26 mouse cellular contexts compared by ENCODE assay signal in the genomic region with DNA sequence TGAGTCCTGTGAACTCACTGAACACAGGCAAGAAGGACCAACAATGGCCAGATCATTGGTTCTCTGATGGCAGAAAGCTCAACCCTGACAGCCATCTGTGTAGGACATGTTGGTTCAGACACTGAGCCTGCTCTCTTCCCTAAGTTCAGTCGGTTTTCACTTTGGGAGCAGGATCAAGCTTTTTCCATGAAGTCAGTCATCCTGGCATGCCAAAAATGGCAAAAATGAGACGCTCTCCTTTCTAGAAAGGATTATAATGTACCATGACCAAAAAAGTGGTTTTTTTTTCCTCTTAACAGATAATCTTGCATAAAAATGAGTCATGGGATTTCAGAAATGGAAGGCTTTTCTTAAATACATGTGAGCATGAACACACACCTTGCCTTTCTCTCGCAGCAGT.
DNase-seq lines count a peak whose midpoint lies in the region; ATAC-seq and TF ChIP-seq lines count a peak whose summit lies in the region.
"Had no signal": no experiment of that assay in that cellular context is flagged by ENCODE, and none has a peak within 500 bp of the region (broad histone marks: within the 10 kb centered on the region; RNA-seq: fewer than 3 reads in every experiment).

No protein-coding gene starts in this region.

- H3K4me2 ChIP-seq in kidney, postnatal 0 days (ENCODE audit: low read length) = no peak overlapping the region
- H3K4me2 ChIP-seq: embryonic facial prominence, embryonic 12.5 days; forebrain, embryonic 15.5 days; heart, embryonic 11.5 days; liver, embryonic 11.5 days; midbrain, embryonic 12.5 days had no signal

- no peak for TF ChIP-seq POLR2A in embryonic fibroblast, embryonic 13.5 days (IDR thresholded peaks at IDR 0.05; ENCODE audit: low read depth, low read length)

- TF ChIP-seq CTCF in gastrocnemius, adult 2 months (IDR thresholded peaks at IDR 0.05) = no peak
- TF ChIP-seq CTCF in kidney, postnatal 0 days (IDR thresholded peaks at IDR 0.05; ENCODE audit: low read depth) = no peak
- TF ChIP-seq CTCF in embryonic fibroblast, embryonic 13.5 days (IDR thresholded peaks at IDR 0.05; ENCODE audit: borderline replicate concordance, insufficient read depth, low read length) = no peak

- peaks cover 27% of the 10 kb centered on the region for H3K4me1 ChIP-seq in kidney, postnatal 0 days (replicated peaks; ENCODE audit: insufficient read depth, low read length)
- peaks cover 20% of the 10 kb centered on the region for H3K4me1 ChIP-seq in embryonic fibroblast, embryonic 13.5 days (ENCODE audit: control insufficient read depth, insufficient read depth, low read length)
- H3K4me1 ChIP-seq: embryonic facial prominence, embryonic 12.5 days; forebrain, embryonic 15.5 days; hindbrain, embryonic 10.5 days; midbrain, embryonic 12.5 days had no signal

- peak overlapping the region; percentile 67 for H3K27ac ChIP-seq in gastrocnemius, adult 2 months
- H3K27ac ChIP-seq in kidney, postnatal 0 days = peak overlapping the region; percentile 72; the same call in 1 of the 2 replicates
- H3K27ac ChIP-seq in embryonic fibroblast, embryonic 13.5 days (ENCODE audit: insufficient read depth, low read length) = peak overlapping the region; percentile 98
- H3K27ac ChIP-seq: embryonic facial prominence, embryonic 12.5 days; forebrain, embryonic 15.5 days; hindbrain, embryonic 10.5 days; midbrain, embryonic 12.5 days had no signal

- DNase-seq in gastrocnemius, adult 2 months = no peak
- DNase-seq in gastrocnemius, postnatal 25 days = no peak
- DNase-seq in kidney, postnatal 0 days (ENCODE audit: low spot score) = no peak
- DNase-seq in kidney, postnatal 4 days = no peak
- peak; percentile 59 for DNase-seq in 3T3-L1 (ENCODE audit: low read depth, low spot score)
- no peak for DNase-seq in thymus, postnatal 4 days
- DNase-seq: adrenal gland, adult 8-10 months; B cell, adult 2 months; cerebellum, adult 11-12 months; cerebellum, postnatal 10 days; heart, postnatal 10 days; kidney, adult 11 months; kidney, postnatal 10 days; liver, postnatal 0 days; lung, postnatal 10 days had no signal

- intact Hi-C loops in gastrocnemius, adult 2 months (cut with DNase I) = no loop called here

- WGBS in kidney, postnatal 0 days = 84% methylated on average over 3 of the region's 3 CpGs

- no peaks in the 10 kb centered on the region for H3K9me3 ChIP-seq in kidney, postnatal 0 days (replicated peaks; ENCODE audit: low read length)
- H3K9me3 ChIP-seq: embryonic facial prominence, embryonic 12.5 days; forebrain, embryonic 15.5 days; G1E; hindbrain, embryonic 10.5 days; midbrain, embryonic 12.5 days had no signal

- no peak overlapping the region for H3K4me3 ChIP-seq in gastrocnemius, adult 2 months
- no peak overlapping the region for H3K4me3 ChIP-seq in kidney, postnatal 0 days (replicated peaks; ENCODE audit: low read depth, low read length)
- no peak overlapping the region for H3K4me3 ChIP-seq in embryonic fibroblast, embryonic 13.5 days (ENCODE audit: insufficient read depth, low read length)
- H3K4me3 ChIP-seq: embryonic facial prominence, embryonic 12.5 days; forebrain, embryonic 15.5 days; hindbrain, embryonic 10.5 days; midbrain, embryonic 12.5 days had no signal

- no peaks in the 10 kb centered on the region; the same call in 1 of the 2 replicates for H3K36me3 ChIP-seq in kidney, postnatal 0 days (ENCODE audit: insufficient read depth, low read length)

- no peaks in the 10 kb centered on the region for H3K27me3 ChIP-seq in kidney, postnatal 0 days (ENCODE audit: insufficient read depth, low read length)
- H3K27me3 ChIP-seq: CH12.LX; embryonic facial prominence, embryonic 12.5 days; forebrain, embryonic 15.5 days; midbrain, embryonic 12.5 days had no signal

- no peak overlapping the region for H3K9ac ChIP-seq in kidney, postnatal 0 days (ENCODE audit: low read depth, low read length)
- H3K9ac ChIP-seq: embryonic facial prominence, embryonic 12.5 days; forebrain, embryonic 15.5 days; liver, postnatal 0 days; midbrain, embryonic 12.5 days had no signal

- ATAC-seq in kidney, postnatal 0 days (replicated peaks; ENCODE audit: low FRiP score, low read depth) = no peak
- ATAC-seq: activated CD4-positive, CD25-positive, alpha-beta regulatory T cell, adult 4 months; forebrain, embryonic 15.5 days; hindbrain, embryonic 16.5 days; liver, postnatal 0 days had no signal
